Mouse (Mus musculus) ES-E14 (cell line): Measurements from ENCODE around the gene Fam216a.

Experiments
- CHD2 ChIP-seq: IDR thresholded peaks from 2 replicates; pipeline ENCODE4 v1.6.1; 2014; ENCODE audit warnings: mild to moderate bottlenecking, low read depth, low read length, inconsistent platforms
- ZC3H11A ChIP-seq: IDR thresholded peaks from 2 replicates; pipeline ENCODE4 v1.6.1; 2012; ENCODE audit warnings: low read depth, mild to moderate bottlenecking, inconsistent platforms, low read length, borderline replicate concordance

DNA sequence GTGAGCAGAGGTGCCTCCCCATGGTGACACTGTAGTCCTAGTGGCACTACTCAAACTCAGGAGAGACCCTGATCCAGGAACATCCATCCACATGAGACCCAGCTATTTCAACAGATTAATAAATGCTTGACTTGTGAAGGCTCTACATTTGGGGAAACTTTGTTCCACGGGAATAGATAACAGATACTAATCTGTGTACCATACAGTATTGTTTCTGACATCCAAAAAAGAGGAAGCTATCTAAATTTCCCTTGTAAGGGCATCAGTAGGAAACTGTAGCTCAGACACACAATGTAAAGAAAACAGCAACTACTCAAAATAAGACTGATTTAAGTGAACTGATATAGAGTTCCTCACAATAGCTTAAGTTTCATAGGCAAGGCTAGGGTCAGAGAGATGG lies 29.3 kb downstream of the Fam216a start:
- TF ChIP-seq ZC3H11A: no peak
- TF ChIP-seq CHD2: no peak
